Mouse (Mus musculus): ENCODE measurements around the gene Mamstr. TPM values are rescaled to one million over a fixed set of nuclear protein-coding genes. Genes with fewer than 3 reads are reported as not detected.
"Not testable (repeated sequence)": the region's sequence is repeated elsewhere in the genome, so short reads cannot be mapped to it uniquely, and the experiment has no call there.

The Mamstr gene
- polyA plus RNA-seq, 1 experiment from 2014 or later: 2.9 TPM

- no peak overlapping the region for H3K9ac ChIP-seq (ENCODE audit: low read length)
- 39% methylated on average over 17 of the region's 17 CpGs for WGBS
- no peaks in the 10 kb centered on the region for H3K36me3 ChIP-seq (ENCODE audit: control insufficient read depth, insufficient read depth, low read length)
- H3K4me3 ChIP-seq (ENCODE audit: low read depth, low read length): no peak overlapping the region
- no peak for DNase-seq (ENCODE audit: low spot score)
- no peak overlapping the region for H3K27ac ChIP-seq (ENCODE audit: low read depth, low read length)
- no peaks in the 10 kb centered on the region for H3K9me3 ChIP-seq (ENCODE audit: control insufficient read depth, low read length)
- 0 out of 2 replicates have a peak, but pooled peaks cover 2% of the 10 kb centered on the region for H3K4me1 ChIP-seq (ENCODE audit: control insufficient read depth, insufficient read depth, low read length)
- H3K27me3 ChIP-seq (ENCODE audit: control insufficient read depth, insufficient read depth, low read length): no peaks in the 10 kb centered on the region
- no peak for ATAC-seq (ENCODE audit: insufficient read depth, low FRiP score, low TSS enrichment)
- H3K4me2 ChIP-seq (ENCODE audit: low read depth): peak overlapping the region; percentile 7; the same call in 1 of the 2 replicates
These were observed 14.8 kb downstream of the Mamstr start for GRCm38 (mm10) chr7:45654424-45655047.

GRCm38 (mm10) chr7:45660746-45661478 is 21.1 kb downstream of the Mamstr start:
- H3K4me1 ChIP-seq (ENCODE audit: control insufficient read depth, insufficient read depth, low read length): no peaks in the 10 kb centered on the region
- H3K36me3 ChIP-seq (ENCODE audit: control insufficient read depth, insufficient read depth, low read length): no peaks in the 10 kb centered on the region
- no peak overlapping the region for H3K9ac ChIP-seq (ENCODE audit: low read length)
- H3K4me3 ChIP-seq (ENCODE audit: low read depth, low read length): no peak overlapping the region; the same call in 1 of the 2 replicates
- ATAC-seq (ENCODE audit: insufficient read depth, low FRiP score, low TSS enrichment): no peak
- WGBS: 89% methylated on average over 11 of the region's 11 CpGs
- no peak overlapping the region for H3K27ac ChIP-seq (ENCODE audit: low read depth, low read length)
- no peak for DNase-seq (ENCODE audit: low spot score)
- no peaks in the 10 kb centered on the region for H3K27me3 ChIP-seq (ENCODE audit: control insufficient read depth, insufficient read depth, low read length)
- H3K9me3 ChIP-seq (ENCODE audit: control insufficient read depth, low read length): no peaks in the 10 kb centered on the region
- no peak overlapping the region for H3K4me2 ChIP-seq (ENCODE audit: low read depth)

- not testable (repeated sequence) for H3K27ac ChIP-seq (ENCODE audit: low read depth, low read length); H3K9ac ChIP-seq (ENCODE audit: low read length); ATAC-seq (ENCODE audit: insufficient read depth, low FRiP score, low TSS enrichment); H3K4me3 ChIP-seq (ENCODE audit: low read depth, low read length); H3K36me3 ChIP-seq (ENCODE audit: control insufficient read depth, insufficient read depth, low read length); H3K27me3 ChIP-seq (ENCODE audit: control insufficient read depth, insufficient read depth, low read length); H3K9me3 ChIP-seq (ENCODE audit: control insufficient read depth, low read length); H3K4me1 ChIP-seq (ENCODE audit: control insufficient read depth, insufficient read depth, low read length); DNase-seq (ENCODE audit: low spot score); H3K4me2 ChIP-seq (ENCODE audit: low read depth)
- 87% methylated on average over 6 of the region's 6 CpGs for WGBS
These were observed 21.9 kb downstream of the Mamstr start for GRCm38 (mm10) chr7:45661702-45662101.

- 63% methylated on average over 13 of the region's 13 CpGs for WGBS
- no peak overlapping the region for H3K4me3 ChIP-seq (ENCODE audit: low read depth, low read length)
- no peak for ATAC-seq (ENCODE audit: insufficient read depth, low FRiP score, low TSS enrichment)
- H3K9me3 ChIP-seq (ENCODE audit: control insufficient read depth, low read length): no peaks in the 10 kb centered on the region
- no peak overlapping the region for H3K9ac ChIP-seq (ENCODE audit: low read length)
- H3K36me3 ChIP-seq (ENCODE audit: control insufficient read depth, insufficient read depth, low read length): no peaks in the 10 kb centered on the region
- H3K27me3 ChIP-seq (ENCODE audit: control insufficient read depth, insufficient read depth, low read length): no peaks in the 10 kb centered on the region
- no peak for DNase-seq (ENCODE audit: low spot score)
- no peak overlapping the region for H3K4me2 ChIP-seq (ENCODE audit: low read depth)
- no peaks in the 10 kb centered on the region for H3K4me1 ChIP-seq (ENCODE audit: control insufficient read depth, insufficient read depth, low read length)
- H3K27ac ChIP-seq (ENCODE audit: low read depth, low read length): no peak overlapping the region
These were observed 25.7 kb downstream of the Mamstr start for GRCm38 (mm10) chr7:45665303-45666138.

GRCm38 (mm10) chr7:45666161-45666560 is 26.4 kb downstream of the Mamstr start, which contains the start of gene Fut2:
TSS of gene Fut2 (minus strand) at chr7:45666394.
- Histone ChIP-seq H3K27ac (ENCODE audit: low read depth, low read length) (no peak within 1 kb of the TSS), H3K36me3 (ENCODE audit: control insufficient read depth, insufficient read depth, low read length) (no peaks in the 10 kb centered on the region), H3K4me1 (ENCODE audit: control insufficient read depth, insufficient read depth, low read length) (no peaks in the 10 kb centered on the region), H3K4me2 (ENCODE audit: low read depth) (no peak within 1 kb of the TSS), H3K4me3 (ENCODE audit: low read depth, low read length) (no peak within 1 kb of the TSS), H3K9me3 (ENCODE audit: control insufficient read depth, low read length) (no peaks in the 10 kb centered on the region), H3K9ac (ENCODE audit: low read length) (no peak within 1 kb of the TSS), H3K27me3 (ENCODE audit: control insufficient read depth, insufficient read depth, low read length) (no peaks in the 10 kb centered on the region)
- no peak for DNase-seq (ENCODE audit: low spot score)
- 84% methylated on average over 7 of the region's 7 CpGs for WGBS
- ATAC-seq (ENCODE audit: insufficient read depth, low FRiP score, low TSS enrichment): no peak

GRCm38 (mm10) chr7:45667761-45668160 is 28.0 kb downstream of the Mamstr start:
- ATAC-seq (ENCODE audit: insufficient read depth, low FRiP score, low TSS enrichment) (no peak), DNase-seq (ENCODE audit: low spot score) (no peak)
- H3K4me3 ChIP-seq (ENCODE audit: low read depth, low read length): no peak overlapping the region
- no peak overlapping the region for H3K9ac ChIP-seq (ENCODE audit: low read length)
- H3K27ac ChIP-seq (ENCODE audit: low read depth, low read length): no peak overlapping the region
- H3K4me2 ChIP-seq (ENCODE audit: low read depth): no peak overlapping the region
- 79% methylated on average over 14 of the region's 14 CpGs for WGBS
- H3K27me3 ChIP-seq (ENCODE audit: control insufficient read depth, insufficient read depth, low read length): no peaks in the 10 kb centered on the region
- H3K4me1 ChIP-seq (ENCODE audit: control insufficient read depth, insufficient read depth, low read length): no peaks in the 10 kb centered on the region
- H3K9me3 ChIP-seq (ENCODE audit: control insufficient read depth, low read length): no peaks in the 10 kb centered on the region
- no peaks in the 10 kb centered on the region for H3K36me3 ChIP-seq (ENCODE audit: control insufficient read depth, insufficient read depth, low read length)

- Histone ChIP-seq H3K27ac (ENCODE audit: low read depth, low read length) (no peak overlapping the region), H3K9ac (ENCODE audit: low read length) (no peak overlapping the region), H3K27me3 (ENCODE audit: control insufficient read depth, insufficient read depth, low read length) (no peaks in the 10 kb centered on the region), H3K36me3 (ENCODE audit: control insufficient read depth, insufficient read depth, low read length) (no peaks in the 10 kb centered on the region), H3K4me2 (ENCODE audit: low read depth) (no peak overlapping the region), H3K9me3 (ENCODE audit: control insufficient read depth, low read length) (no peaks in the 10 kb centered on the region), H3K4me1 (ENCODE audit: control insufficient read depth, insufficient read depth, low read length) (no peaks in the 10 kb centered on the region), H3K4me3 (ENCODE audit: low read depth, low read length) (no peak overlapping the region)
- ATAC-seq (ENCODE audit: insufficient read depth, low FRiP score, low TSS enrichment) (no peak), DNase-seq (ENCODE audit: low spot score) (no peak)
- WGBS: 95% methylated on average over 9 of the region's 9 CpGs
These were observed 29.1 kb downstream of the Mamstr start for GRCm38 (mm10) chr7:45668921-45669320.

- WGBS: 72% methylated on average over 7 of the region's 7 CpGs
- Histone ChIP-seq H3K4me1 (ENCODE audit: control insufficient read depth, insufficient read depth, low read length) (peaks cover 3% of the 10 kb centered on the region; the same call in 1 of the 2 replicates), H3K9me3 (ENCODE audit: control insufficient read depth, low read length) (no peaks in the 10 kb centered on the region), H3K9ac (ENCODE audit: low read length) (no peak overlapping the region), H3K27ac (ENCODE audit: low read depth, low read length) (no peak overlapping the region), H3K4me2 (ENCODE audit: low read depth) (no peak overlapping the region), H3K36me3 (ENCODE audit: control insufficient read depth, insufficient read depth, low read length) (no peaks in the 10 kb centered on the region), H3K27me3 (ENCODE audit: control insufficient read depth, insufficient read depth, low read length) (no peaks in the 10 kb centered on the region), H3K4me3 (ENCODE audit: low read depth, low read length) (no peak overlapping the region)
- no peak for ATAC-seq (ENCODE audit: insufficient read depth, low FRiP score, low TSS enrichment)
- no peak for DNase-seq (ENCODE audit: low spot score)
These were observed 38.0 kb downstream of the Mamstr start for GRCm38 (mm10) chr7:45677627-45678295.

Measured in neural tube, embryonic 11.5 days (tissue).